ENCODE assay signal across 8 mouse cellular contexts in the genomic region with DNA sequence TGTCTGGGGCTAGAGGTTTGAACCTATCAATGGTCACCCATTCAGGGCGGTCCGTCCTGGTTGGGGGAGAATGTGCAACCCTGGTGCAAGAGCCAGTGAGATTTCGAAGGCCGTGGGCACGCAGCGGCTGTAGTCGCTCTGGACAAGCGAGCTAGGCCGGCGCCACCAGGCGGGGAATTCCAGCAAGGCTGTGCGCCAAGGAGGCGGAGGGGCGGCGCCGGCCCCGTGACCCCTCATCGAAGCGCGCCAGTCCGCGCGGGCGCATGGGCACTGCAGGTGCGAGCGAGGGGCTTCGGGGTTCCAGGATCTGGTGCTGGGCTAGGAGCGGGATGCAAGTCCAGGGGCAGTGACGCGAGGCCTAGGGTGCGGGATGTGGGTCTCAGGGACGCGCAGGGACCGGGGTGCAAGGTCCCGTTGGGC. TPM values are rescaled to one million over a fixed set of nuclear protein-coding genes. Genes with fewer than 3 reads are reported as not detected.
DNase-seq lines count a peak whose midpoint lies in the region; ATAC-seq and TF ChIP-seq lines count a peak whose summit lies in the region.

No protein-coding gene starts in this region.

- H3K27ac ChIP-seq in bone marrow, adult 2 months (ENCODE audit: control insufficient read depth, insufficient read depth, low read depth, low read length, poor library complexity): peak overlapping the region; percentile 94
- H3K27ac ChIP-seq in embryonic facial prominence, embryonic 15.5 days (replicated peaks): peak overlapping the region; percentile 76
- H3K27ac ChIP-seq in heart, embryonic 14.5 days (replicated peaks in 1 of 2; ENCODE audit: control insufficient read depth in 1 of 2, insufficient read depth in 1 of 2, low read depth in 2 of 2, low read length in 2 of 2): peak overlapping the region; percentile 84 to 98
- peak overlapping the region; percentile 97 for H3K27ac ChIP-seq in liver, postnatal 0 days (ENCODE audit: low read depth)
- no peak overlapping the region for H3K27ac ChIP-seq in neural tube, embryonic 14.5 days (ENCODE audit: low read depth, low read length)

- H3K9ac ChIP-seq in embryonic facial prominence, embryonic 15.5 days: peak overlapping the region; percentile 48
- H3K9ac ChIP-seq in heart, embryonic 14.5 days (ENCODE audit: low read length): peak overlapping the region; percentile 93
- H3K9ac ChIP-seq in liver, postnatal 0 days (replicated peaks): peak overlapping the region; percentile 79
- peak overlapping the region; percentile 22; the same call in 1 of the 2 replicates for H3K9ac ChIP-seq in neural tube, embryonic 14.5 days (replicated peaks; ENCODE audit: low read depth, low read length)

- under 1% methylated on average over 35 of the region's 35 CpGs for whole genome bisulfite sequencing in bone marrow, adult 2 months
- under 1% methylated on average over 34 of the region's 35 CpGs for WGBS in embryonic facial prominence, embryonic 15.5 days
- under 1% methylated on average over 35 of the region's 35 CpGs for WGBS in heart, embryonic 14.5 days
- under 1% methylated on average over 35 of the region's 35 CpGs for WGBS in liver, postnatal 0 days (ENCODE audit: insufficient replicate concordance)
- WGBS in neural tube, embryonic 14.5 days: under 1% methylated on average over 35 of the region's 35 CpGs

- no peaks in the 10 kb centered on the region for H3K9me3 ChIP-seq in embryonic facial prominence, embryonic 15.5 days (replicated peaks)
- H3K9me3 ChIP-seq in heart, embryonic 14.5 days (ENCODE audit: control insufficient read depth, low read length): no peaks in the 10 kb centered on the region
- H3K9me3 ChIP-seq in liver, postnatal 0 days (ENCODE audit: low read length): no peaks in the 10 kb centered on the region
- no peaks in the 10 kb centered on the region for H3K9me3 ChIP-seq in neural tube, embryonic 14.5 days (ENCODE audit: control insufficient read depth, low read length)

- H3K4me1 ChIP-seq in bone marrow, adult 2 months (ENCODE audit: control insufficient read depth, insufficient read depth, low read length): peaks cover 6% of the 10 kb centered on the region
- peaks cover 30% of the 10 kb centered on the region for H3K4me1 ChIP-seq in embryonic facial prominence, embryonic 15.5 days
- peaks cover 34 to 41% of the 10 kb centered on the region in 2 experiments for H3K4me1 ChIP-seq in heart, embryonic 14.5 days (ENCODE audit: control insufficient read depth in 2 of 2, insufficient read depth in 2 of 2, low read length in 2 of 2)
- H3K4me1 ChIP-seq in liver, postnatal 0 days (ENCODE audit: insufficient read depth): peaks cover 47% of the 10 kb centered on the region
- H3K4me1 ChIP-seq in neural tube, embryonic 14.5 days (ENCODE audit: control insufficient read depth, insufficient read depth, low read length): peaks cover 10% of the 10 kb centered on the region; the same call in 1 of the 2 replicates

- peak; percentile 51; the same call in 1 of the 2 replicates for TF ChIP-seq POLR2A in bone marrow, adult 2 months (IDR thresholded peaks at IDR 0.05; ENCODE audit: borderline replicate concordance, control insufficient read depth, low read depth, low read length)

- H3K4me2 ChIP-seq in embryonic facial prominence, embryonic 15.5 days (replicated peaks): peak overlapping the region; percentile 96
- H3K4me2 ChIP-seq in heart, embryonic 14.5 days (ENCODE audit: low read length): peak overlapping the region; percentile 96
- peak overlapping the region; percentile 89 for H3K4me2 ChIP-seq in liver, postnatal 0 days (ENCODE audit: low read depth, low read length)
- peak overlapping the region; percentile 90 for H3K4me2 ChIP-seq in neural tube, embryonic 14.5 days (ENCODE audit: low read depth, low read length)

- no peaks in the 10 kb centered on the region for H3K36me3 ChIP-seq in embryonic facial prominence, embryonic 15.5 days
- H3K36me3 ChIP-seq in heart, embryonic 14.5 days (ENCODE audit: control insufficient read depth, insufficient read depth, low read length): no peaks in the 10 kb centered on the region
- no peaks in the 10 kb centered on the region for H3K36me3 ChIP-seq in liver, postnatal 0 days (replicated peaks; ENCODE audit: insufficient read depth, low read length)
- H3K36me3 ChIP-seq in neural tube, embryonic 14.5 days (ENCODE audit: control insufficient read depth, insufficient read depth, low read length): no peaks in the 10 kb centered on the region

- no peak for TF ChIP-seq EP300 in liver, postnatal 0 days (IDR thresholded peaks at IDR 0.05; ENCODE audit: low read depth)

- peaks cover 49% of the 10 kb centered on the region for H3K27me3 ChIP-seq in embryonic facial prominence, embryonic 15.5 days
- no peaks in the 10 kb centered on the region for H3K27me3 ChIP-seq in heart, embryonic 14.5 days (ENCODE audit: control insufficient read depth, insufficient read depth, low read length)
- no peaks in the 10 kb centered on the region for H3K27me3 ChIP-seq in liver, postnatal 0 days (ENCODE audit: insufficient read depth, low read length)
- peaks cover 33% of the 10 kb centered on the region for H3K27me3 ChIP-seq in neural tube, embryonic 14.5 days (ENCODE audit: control insufficient read depth, insufficient read depth, low read length)

- DNase-seq in B cell, adult 2 months: peak; percentile 43 to 46
- DNase-seq in kidney, postnatal 14 days: peak; percentile 89
- peak; percentile 86 for DNase-seq in liver, postnatal 0 days
- DNase-seq in testis, postnatal 10 days (ENCODE audit: low spot score): peak; percentile 92

- ATAC-seq in embryonic facial prominence, embryonic 15.5 days (ENCODE audit: insufficient number of reproducible peaks, low FRiP score, low TSS enrichment, low read depth): peak; percentile 44
- peak; percentile 63 for ATAC-seq in heart, embryonic 14.5 days (ENCODE audit: insufficient number of reproducible peaks, insufficient read depth, low FRiP score, low read depth)
- ATAC-seq in liver, postnatal 0 days: peak; percentile 65
- peak; percentile 41; the same call in 1 of the 2 replicates for ATAC-seq in neural tube, embryonic 14.5 days (ENCODE audit: low read depth)

- TF ChIP-seq CTCF in bone marrow, adult 2 months (IDR thresholded peaks at IDR 0.05; ENCODE audit: control insufficient read depth, insufficient read depth, low read length): peak; percentile 9; the same call in 1 of the 2 replicates
- peak; percentile 58 for TF ChIP-seq CTCF in liver, postnatal 0 days (IDR thresholded peaks at IDR 0.05; ENCODE audit: low read depth)

- H3K4me3 ChIP-seq in bone marrow, adult 2 months (replicated peaks; ENCODE audit: control insufficient read depth, low read depth, low read length): peak overlapping the region; percentile 80
- H3K4me3 ChIP-seq in embryonic facial prominence, embryonic 15.5 days (replicated peaks): peak overlapping the region; percentile 74
- H3K4me3 ChIP-seq in heart, embryonic 14.5 days (ENCODE audit: control insufficient read depth in 1 of 2, insufficient read depth in 1 of 2, low read depth in 1 of 2, low read length in 2 of 2): peak overlapping the region; percentile 80 to 81
- peak overlapping the region; percentile 74 for H3K4me3 ChIP-seq in liver, postnatal 0 days (ENCODE audit: low read depth, low read length)
- peak overlapping the region; percentile 44 for H3K4me3 ChIP-seq in neural tube, embryonic 14.5 days (ENCODE audit: low read depth, low read length)

RNA-seq across cellular contexts. Expression of a gene that starts 3.0 kb away (rescaled TPM):
- polyA plus RNA-seq in bone marrow, adult 2 months (2011; ENCODE audit: insufficient read depth, insufficient read length, low replicate concordance, missing spikeins): 18.8 and 27.7 TPM in 2 replicates
- 3.3 and 3.5 TPM in 2 replicates for polyA plus RNA-seq in embryonic facial prominence, embryonic 15.5 days (2015; fragmentation: Nextera tagmentation; extraction: Ambion mirVana)
- 12.0 and 12.4 TPM in 2 replicates for polyA plus RNA-seq in heart, embryonic 14.5 days (2014; fragmentation: Nextera tagmentation; extraction: Ambion mirVana)
- 6.6 and 7.4 TPM in 2 replicates for polyA plus RNA-seq in liver, postnatal 0 days (2015; fragmentation: Nextera tagmentation; extraction: Ambion mirVana)
- 0.72 and 1.7 TPM in 2 replicates for polyA plus RNA-seq in neural tube, embryonic 14.5 days (2014; fragmentation: Nextera tagmentation; extraction: Ambion mirVana)

RNA-seq across cellular contexts. Expression of a gene that starts 34.5 kb away (rescaled TPM):
- 3.3 and 6.2 TPM in 2 replicates for polyA plus RNA-seq in bone marrow, adult 2 months (2011; ENCODE audit: insufficient read depth, insufficient read length, low replicate concordance, missing spikeins)
- 10.8 and 11.7 TPM in 2 replicates for polyA plus RNA-seq in embryonic facial prominence, embryonic 15.5 days (2015; fragmentation: Nextera tagmentation; extraction: Ambion mirVana)
- 10.5 and 11.0 TPM in 2 replicates for polyA plus RNA-seq in heart, embryonic 14.5 days (2014; fragmentation: Nextera tagmentation; extraction: Ambion mirVana)
- polyA plus RNA-seq in liver, postnatal 0 days (2015; fragmentation: Nextera tagmentation; extraction: Ambion mirVana): 2.1 and 2.2 TPM in 2 replicates
- 5.1 and 5.2 TPM in 2 replicates for polyA plus RNA-seq in neural tube, embryonic 14.5 days (2014; fragmentation: Nextera tagmentation; extraction: Ambion mirVana)

RNA-seq across cellular contexts. Expression of a gene that starts 34.5 kb away (rescaled TPM):
- polyA plus RNA-seq in bone marrow, adult 2 months (2011; ENCODE audit: insufficient read depth, insufficient read length, low replicate concordance, missing spikeins): 5.6 and 12.0 TPM in 2 replicates
- 6.5 and 6.7 TPM in 2 replicates for polyA plus RNA-seq in embryonic facial prominence, embryonic 15.5 days (2015; fragmentation: Nextera tagmentation; extraction: Ambion mirVana)
- polyA plus RNA-seq in heart, embryonic 14.5 days (2014; fragmentation: Nextera tagmentation; extraction: Ambion mirVana): 6.9 and 7.4 TPM in 2 replicates
- 4.1 and 4.2 TPM in 2 replicates for polyA plus RNA-seq in liver, postnatal 0 days (2015; fragmentation: Nextera tagmentation; extraction: Ambion mirVana)
- 4.4 and 5.0 TPM in 2 replicates for polyA plus RNA-seq in neural tube, embryonic 14.5 days (2014; fragmentation: Nextera tagmentation; extraction: Ambion mirVana)

Comparison
In these comparisons a context has a peak if more than half of its experiments do, and no peak if none do; other contexts are left out.
1. H3K9ac ChIP-seq: peak in every context shown above with its lines; median percentile 93 in heart, embryonic 14.5 days; 79 in liver, postnatal 0 days; 48 in embryonic facial prominence, embryonic 15.5 days; 22 in neural tube, embryonic 14.5 days.